Mouse (Mus musculus) retina, embryonic 14.5 days (tissue): Measurements from ENCODE around the gene Fam78b.
A peak's percentile ranks its signal among the peaks of the same experiment; 100 is the strongest.

Experiments
- DNase-seq: peaks from one replicate; pipeline ENCODE4 v3.0.0-alpha.2; 2015; ENCODE audit warnings: low spot score

The Fam78b gene

DNA sequence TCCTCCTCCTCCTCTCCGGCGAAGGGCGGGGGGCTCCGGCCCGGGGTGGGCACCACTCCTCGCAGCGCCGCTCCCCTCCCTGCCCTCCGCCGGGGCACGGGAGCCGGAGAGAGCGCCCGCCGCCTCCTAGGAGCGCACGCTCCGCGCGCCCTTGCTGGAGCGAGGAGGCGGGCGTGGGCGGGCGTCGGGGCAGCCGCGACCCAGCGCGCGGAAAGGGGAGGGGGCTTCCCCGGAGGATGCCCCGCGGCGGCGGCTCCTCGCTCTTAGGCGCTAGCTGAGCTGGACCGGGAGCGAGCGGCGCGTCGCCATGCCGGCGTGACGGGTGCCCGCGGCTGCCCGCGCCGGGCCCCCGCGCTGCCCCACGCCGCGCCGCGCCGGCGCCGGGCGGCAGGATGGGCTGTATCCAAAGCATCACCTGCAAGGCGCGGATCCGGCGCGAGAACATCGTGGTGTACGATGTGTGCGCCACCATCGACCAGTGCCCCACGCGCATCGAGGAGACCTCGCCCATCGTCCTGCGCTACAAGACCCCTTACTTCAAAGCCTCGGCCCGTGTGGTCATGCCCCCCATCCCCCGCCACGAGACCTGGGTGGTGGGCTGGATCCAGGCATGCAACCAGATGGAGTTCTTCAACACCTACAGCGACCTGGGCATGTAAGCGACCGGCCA is at the start of gene Fam78b:
TSS of gene Fam78b (plus strand) at position 244 of the 670 bp plus-strand sequence.
- DNase-seq, result peak; percentile 64

DNA sequence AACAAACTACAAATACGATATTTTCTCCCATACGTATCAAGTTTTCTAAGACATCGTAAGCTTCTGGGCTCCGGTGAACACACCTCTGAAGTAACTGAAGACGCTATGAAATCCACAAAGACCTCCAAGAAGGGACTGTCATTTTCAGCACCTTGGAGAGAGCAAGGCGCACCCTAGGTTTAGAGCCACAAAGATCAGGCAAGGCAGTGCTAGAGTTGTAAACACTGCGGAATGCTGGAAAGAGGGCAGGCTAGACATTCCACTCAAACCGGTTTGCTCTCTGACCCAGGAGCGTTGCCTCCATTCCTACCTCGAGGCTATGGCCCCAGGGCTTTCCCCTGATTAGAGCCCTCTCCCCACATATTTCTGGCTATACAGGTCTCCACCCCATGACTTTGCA is 36.7 kb upstream of the Fam78b start:
- DNase-seq, result peak; percentile 78

DNA sequence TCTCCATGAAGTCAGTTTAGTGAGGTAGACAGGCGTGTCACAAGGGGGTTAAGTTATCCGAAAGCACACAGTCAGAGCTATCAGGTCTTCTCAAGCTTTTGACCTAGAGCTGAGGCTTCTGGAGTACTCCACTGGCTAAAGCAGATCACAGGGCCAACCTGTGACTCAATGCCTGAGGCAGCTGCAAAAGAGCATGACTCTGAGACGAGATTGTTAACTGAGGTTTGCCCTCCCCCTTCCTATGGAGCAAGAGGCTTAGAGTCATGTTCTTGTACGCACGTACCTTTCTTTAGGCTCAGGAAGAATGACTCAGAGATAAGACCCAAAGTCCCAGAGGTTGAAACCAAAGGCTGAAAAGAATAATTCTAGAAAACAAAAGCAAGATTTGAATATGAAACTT is 32.9 kb upstream of the Fam78b start:
- DNase-seq, result no peak

- DNase-seq, result no peak
Measured at GRCm38 (mm10) chr1:166973731-166974130, 27.5 kb upstream of the Fam78b start.

DNA sequence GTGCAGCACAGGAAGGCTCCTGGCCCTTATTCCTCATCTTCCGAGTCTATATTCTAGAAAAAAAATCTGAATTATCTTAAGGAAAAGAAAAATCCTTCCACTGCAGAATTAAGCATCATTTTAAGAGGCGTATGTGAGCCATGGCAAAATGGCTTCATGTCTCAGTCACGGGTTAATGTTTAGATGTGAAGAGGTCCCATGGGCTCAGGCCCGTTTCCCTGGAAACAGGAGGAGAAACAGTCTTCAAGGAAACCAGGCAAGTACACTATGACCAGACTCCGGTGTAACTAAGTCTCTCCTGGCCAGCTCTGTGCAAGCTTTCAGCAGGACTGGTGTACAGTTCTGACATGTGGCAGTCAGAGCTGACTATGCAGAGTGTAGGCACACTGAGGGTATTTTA is 22.6 kb upstream of the Fam78b start:
- DNase-seq, result no peak

DNA sequence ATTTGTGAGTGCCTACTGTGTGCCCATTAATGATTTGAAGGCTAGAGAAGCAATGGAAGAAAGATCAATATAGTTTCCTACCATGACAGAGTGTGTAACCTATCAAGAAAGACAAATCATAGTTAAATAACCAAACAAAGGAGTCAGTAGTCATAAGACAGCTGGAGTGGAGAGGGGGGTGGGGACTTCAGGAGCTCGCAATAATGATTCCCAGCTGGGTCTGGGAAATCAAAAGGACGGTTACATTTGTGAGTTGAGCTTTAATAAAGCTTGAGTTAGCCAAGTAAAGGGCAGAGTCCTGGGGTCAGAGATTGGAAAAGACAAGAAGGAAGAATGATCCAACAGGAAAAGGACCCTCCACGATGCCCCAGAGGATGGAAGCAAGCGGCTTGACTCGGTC is 7.0 kb upstream of the Fam78b start:
- DNase-seq, result no peak

DNA sequence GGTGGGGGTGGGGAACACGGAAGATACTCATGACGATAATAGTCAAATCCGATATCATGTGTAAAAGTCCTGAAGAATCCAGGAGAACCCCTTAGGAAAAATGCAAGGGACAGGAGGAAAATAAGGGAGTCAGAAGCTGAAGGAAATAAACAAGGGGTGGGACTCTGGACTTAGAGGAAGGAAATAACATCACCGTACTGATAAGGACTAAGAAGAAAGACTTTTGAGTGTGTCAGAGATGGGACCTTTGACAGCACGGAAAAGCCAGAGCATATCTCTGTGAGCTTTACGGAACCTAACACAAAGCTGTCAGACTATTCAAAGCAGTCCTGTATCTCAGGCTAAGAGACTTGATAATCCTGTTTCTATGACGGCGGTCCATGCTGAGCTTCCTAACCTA is 5.0 kb upstream of the Fam78b start:
- no peak for DNase-seq

GRCm38 (mm10) chr1:166996811-166997210 is 4.4 kb upstream of the Fam78b start:
- no peak for DNase-seq

DNA sequence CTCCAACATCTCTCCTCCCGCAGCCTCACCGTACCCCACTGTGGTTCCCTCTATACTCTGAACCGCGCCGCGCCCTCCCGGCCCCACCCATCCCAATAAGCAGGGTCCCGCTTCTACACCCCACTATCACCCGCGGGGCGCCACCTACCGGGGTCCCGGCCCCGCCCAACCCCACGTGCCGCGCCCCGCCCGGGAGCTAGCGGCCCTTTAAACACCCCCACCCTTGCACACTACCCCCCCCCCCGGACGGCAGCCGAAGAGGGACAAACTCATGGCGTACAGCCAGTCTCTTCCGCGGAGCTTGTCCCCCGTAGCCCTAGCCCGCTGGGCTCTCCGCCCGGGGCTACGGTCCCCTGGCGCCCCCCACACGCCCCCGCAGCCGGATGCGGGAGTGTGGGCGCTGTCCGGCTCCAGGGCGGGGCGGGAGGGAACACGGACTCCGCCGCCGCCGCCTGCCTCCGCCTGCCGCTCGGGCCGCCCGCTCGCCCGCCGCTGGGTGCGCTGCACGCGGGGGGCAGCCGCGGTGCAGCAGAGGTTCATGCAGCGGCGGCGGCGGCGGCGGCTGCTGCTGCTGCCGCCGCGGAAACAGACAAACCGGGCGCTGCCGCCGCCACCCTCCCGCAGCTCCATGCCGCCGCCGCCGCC is 566 bp upstream of the Fam78b start:
- DNase-seq, result peak; percentile 79

GRCm38 (mm10) chr1:167001844-167002485 is 748 bp downstream of the Fam78b start:
- no peak for DNase-seq

- DNase-seq, result peak; percentile 77
Measured at GRCm38 (mm10) chr1:167002486-167002850, 1.3 kb downstream of the Fam78b start.

DNA sequence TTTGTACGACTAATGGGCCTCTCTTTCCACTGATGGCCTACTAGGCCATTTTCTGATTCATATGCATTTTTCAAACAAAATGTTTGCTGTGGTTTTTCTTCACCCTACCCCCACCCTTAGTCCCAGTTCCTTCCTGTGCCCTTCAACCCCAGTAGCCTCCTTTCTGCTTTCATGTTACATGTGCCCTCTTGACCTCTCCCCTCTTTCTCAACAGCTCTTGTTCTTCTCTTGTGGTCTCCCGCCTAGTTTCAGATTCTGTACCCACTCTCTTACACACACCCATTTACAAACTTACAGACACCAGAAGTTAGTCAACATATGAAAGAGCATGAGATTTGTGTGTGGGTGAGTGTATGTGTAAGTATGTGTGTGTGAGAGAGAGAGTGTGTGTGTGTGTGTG is 3.4 kb downstream of the Fam78b start:
- DNase-seq, result no peak

DNA sequence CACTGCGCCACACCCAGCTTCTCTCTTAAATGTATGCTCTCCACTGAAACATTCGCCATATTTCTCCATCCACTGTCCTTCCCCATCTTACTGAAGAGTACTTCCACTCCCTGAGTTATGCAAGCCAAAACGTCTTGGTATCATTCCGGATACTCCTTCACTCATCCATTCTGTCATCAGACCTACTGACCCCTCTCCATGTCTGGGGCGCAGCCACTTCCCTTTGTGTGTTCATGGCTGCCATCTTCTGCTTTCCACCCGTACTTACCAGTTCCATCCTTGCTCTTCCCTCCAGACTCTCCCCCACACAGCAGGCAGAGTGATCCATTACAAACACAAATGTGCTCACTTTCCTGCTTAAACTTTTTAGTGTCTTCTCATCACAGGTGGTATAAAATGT is 6.1 kb downstream of the Fam78b start:
- DNase-seq, result no peak

GRCm38 (mm10) chr1:167010190-167010589 is 9.0 kb downstream of the Fam78b start:
- no peak for DNase-seq

GRCm38 (mm10) chr1:167011301-167011700 is 10.1 kb downstream of the Fam78b start:
- DNase-seq, result no peak

GRCm38 (mm10) chr1:167012616-167013015 is 11.4 kb downstream of the Fam78b start:
- no peak for DNase-seq

DNA sequence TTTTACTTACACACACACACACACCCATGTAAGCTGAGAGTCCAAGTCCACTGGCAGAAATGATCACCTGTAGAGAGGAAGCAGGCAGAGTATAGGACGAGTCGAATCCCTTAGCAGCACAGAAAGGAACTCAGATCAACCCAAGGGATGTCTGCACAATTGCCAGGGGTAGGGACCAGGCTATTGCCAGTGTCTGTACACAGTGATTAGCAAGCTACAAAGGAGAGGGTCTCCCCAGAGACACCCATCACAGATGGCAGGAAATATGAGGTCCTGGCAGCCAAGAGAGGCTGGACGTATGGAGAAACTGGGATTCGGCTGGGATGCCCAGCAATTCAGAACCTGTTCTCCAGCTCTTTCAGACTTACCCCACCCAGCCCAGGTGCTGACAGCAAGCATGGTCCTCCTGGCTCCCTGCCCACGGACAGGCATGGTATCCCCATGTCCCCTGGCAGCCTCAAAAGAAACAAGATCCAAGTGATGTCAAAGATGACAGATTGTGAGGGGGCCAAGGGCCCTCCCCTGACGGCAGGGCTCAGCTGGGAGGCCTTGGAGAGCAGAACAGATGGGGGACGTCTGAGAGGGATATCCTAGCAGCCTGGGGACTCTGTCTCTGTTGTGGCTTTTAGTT is 12.1 kb downstream of the Fam78b start:
- no peak for DNase-seq

GRCm38 (mm10) chr1:167016269-167016668 is 15.1 kb downstream of the Fam78b start:
- DNase-seq, result no peak

DNA sequence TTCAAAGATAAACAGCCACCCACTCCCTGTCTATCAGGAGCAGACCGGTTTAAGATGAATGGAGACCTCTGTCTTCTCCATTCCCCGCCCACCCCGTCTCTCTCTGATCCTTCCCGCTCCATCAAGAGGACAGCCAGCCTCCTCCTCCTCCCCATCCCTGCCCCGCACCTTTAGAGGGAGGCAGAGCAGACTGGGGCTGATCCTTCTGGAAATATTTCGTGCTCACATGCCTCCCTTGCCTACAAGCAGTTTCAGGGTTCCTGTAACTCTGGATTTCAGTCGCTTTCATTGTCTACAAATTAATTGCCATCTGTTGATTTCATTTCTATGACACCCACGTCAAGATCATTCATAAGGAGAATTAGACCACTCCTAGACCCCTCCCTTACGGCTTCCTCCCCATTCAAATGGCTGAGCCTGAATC is 20.8 kb downstream of the Fam78b start:
- no peak for DNase-seq

GRCm38 (mm10) chr1:167022541-167023121 is 21.4 kb downstream of the Fam78b start:
- DNase-seq, result no peak

- DNase-seq, result no peak
Measured at GRCm38 (mm10) chr1:167023794-167024193, 22.6 kb downstream of the Fam78b start.

DNA sequence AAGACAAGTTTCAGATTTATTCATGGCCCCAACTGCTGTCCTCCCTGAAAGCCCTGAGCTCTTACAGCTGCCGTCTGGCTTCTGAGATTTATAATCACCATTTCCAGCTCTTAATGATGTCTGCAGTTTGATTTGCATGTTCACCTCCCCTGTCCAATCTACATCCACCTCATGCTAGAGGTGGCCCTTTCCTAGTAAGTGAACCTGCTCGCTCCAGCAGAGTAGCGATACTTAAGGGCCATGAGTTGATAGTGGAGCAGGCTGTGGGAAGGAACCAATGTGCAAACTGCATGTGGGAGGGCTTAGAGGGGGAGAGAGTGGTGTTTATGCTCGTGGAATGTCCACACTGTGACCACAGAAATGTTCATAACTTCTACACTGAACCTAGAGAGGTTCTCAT is 23.7 kb downstream of the Fam78b start:
- DNase-seq, result no peak
